Mouse (Mus musculus) hindlimb bud, embryonic 11.5 days (tissue): ENCODE results near the gene Ildr1.

ENCODE experiments used
- DNase-seq: peaks from one replicate; pipeline ENCODE4 v3.0.0-alpha.2; 2012; ENCODE audit warnings: low read depth, low spot score; ENCODE audit errors: extremely low spot score

Gene Ildr1

DNA sequence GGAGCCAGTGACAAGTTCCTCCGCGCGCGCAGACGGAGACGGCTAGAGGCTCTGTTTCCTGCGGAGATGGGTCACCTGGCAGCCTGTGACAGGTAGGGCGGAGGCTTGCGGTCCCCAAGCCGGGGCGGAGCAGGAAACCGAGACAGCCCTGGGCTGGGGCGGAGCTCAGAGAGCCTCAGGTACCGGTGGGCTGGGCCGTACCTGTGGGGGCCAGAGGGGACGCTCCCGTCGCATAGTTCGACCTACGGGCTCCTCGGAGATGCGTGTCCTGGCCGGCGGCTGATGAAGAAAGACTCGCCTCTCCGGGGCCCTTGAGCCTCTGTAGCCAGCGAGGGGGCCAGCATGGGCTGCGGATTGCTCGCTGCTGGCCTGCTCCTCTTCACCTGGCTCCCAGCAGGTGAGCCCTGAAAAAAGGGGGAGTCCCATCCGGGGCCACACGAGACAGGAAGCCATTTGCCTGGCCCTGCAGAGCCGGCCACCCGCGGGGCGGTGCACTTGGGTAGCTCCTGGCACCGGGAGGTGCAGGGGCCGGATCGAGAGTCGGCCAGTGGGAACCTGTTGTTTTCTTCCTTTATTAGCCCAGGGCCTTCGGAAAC lies at the start of gene Ildr1:
TSS of gene Ildr1 (plus strand) at position 161 of the 596 bp plus-strand sequence.
- DNase-seq = no peak

DNA sequence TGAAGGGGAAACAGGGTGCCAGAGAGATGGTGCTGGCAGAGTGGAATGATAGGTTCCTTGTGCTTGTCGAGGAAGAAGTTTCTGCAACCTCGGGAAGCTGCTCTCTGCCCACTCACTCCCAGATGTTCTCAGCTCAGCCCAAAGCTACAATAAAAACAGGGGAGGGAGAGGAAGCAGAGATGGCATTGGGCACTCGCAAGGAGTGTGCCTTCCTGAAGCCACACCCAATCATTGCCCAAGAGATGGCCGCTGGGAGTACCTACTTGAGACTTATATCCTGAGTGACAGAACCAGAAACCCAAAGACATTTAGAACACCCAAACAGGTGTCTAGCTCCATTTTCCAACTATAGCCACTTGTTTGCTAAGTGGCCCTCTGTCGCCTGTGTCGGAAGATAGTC lies 48.7 kb upstream of the Ildr1 start:
- no peak for DNase-seq

DNA sequence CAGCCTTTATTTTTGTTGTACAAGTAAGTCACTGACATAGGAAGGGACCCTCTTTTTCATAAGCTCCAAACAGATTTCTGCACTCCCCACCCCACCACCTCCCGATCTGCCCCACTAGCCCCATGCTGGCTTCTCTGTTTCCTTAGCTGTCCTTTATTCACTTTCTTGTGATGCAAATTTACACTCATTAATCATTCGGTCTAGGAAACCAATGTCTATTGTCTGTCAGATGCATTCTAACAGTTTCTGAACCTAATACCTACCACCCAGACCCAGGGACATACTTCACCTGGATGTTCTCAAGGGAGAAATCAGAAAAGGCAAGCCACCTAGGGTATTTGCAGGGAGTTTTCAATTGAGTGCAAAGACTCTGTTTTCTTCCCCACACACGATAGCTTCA lies 44.5 kb upstream of the Ildr1 start:
- DNase-seq = no peak

DNA sequence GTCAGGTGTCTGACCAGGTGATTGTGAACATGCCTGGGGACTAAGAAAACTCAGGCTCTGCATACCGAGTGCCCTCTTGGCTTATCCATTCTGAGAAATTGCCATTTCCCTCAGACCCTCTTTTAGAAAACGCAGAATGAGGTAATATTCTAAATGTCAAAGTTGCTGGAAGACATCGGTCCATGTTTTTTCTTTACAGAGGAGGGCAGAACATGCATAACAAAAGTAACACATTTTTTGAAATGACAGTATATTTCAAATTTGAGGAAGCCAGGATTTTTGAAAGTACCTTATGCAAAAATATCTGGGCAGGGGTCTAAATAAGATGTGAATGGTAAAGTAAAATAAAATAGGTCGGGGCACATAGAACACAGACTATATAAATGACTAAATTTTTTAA lies 43.3 kb upstream of the Ildr1 start:
- DNase-seq = no peak

DNA sequence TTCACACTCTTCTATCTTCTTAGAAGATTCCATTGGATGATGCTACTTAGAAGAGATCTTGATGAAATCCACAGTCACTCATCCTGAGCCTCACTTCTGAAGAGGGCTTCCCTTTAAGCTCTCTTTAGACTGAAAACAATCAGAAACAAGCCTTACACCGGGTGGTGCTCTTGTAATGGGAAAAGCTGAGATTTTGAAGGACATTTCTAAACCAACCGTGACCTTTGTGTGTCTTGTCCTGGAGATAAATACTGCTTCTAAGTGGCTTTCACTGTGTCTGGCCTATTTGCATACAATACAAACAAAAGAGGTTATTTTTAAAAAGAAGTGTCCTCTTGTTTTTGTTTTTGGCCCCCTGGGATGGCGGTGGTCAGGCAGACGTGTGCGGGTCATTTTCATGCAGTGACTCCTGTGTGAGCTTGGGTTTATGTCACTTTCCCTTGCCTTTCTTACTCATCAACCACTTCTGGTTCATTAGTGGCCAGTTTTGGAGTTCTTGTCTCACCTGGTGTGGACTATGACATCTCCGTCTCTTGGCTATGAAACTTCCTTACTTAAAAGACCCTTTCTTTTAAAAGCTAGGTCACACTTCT lies 42.5 kb upstream of the Ildr1 start:
- DNase-seq = no peak

DNA sequence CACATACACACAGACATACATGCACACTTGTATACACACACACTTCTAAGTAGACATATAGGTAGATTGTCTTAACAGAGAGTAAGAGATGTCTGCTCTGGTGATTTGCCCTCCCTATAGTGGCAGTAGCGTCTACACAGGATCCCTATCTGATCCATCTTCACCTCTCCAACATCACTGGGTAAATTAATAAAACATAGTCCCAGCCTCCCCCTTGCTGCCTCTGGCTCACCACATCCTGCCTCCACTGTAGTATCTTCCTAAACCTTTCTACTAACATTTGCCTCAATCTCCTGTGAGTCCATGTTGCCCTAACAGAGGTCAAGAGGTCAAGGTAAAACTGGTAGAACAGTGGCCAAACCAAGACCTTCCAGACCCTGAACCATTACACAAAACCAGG lies 38.6 kb upstream of the Ildr1 start:
- DNase-seq = no peak

DNA sequence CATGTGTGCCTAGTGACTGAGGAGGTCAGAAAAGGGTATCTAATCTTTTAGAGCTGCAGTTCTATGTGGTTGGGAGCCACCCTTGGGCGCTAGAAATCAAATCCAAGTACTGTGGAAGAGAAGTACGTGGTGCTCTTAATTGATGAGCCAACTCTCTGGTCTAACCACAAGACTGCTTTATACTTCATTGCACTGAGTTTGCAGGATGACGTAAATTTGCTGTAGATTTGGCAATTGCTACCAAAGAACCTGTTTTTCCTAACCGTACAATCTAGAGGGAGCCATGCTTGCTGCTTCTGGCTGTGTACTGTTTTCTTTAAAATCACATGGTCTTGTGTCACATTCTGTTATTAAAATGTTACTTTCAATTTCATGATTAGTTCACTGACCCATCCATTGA lies 37.9 kb upstream of the Ildr1 start:
- no peak for DNase-seq

DNA sequence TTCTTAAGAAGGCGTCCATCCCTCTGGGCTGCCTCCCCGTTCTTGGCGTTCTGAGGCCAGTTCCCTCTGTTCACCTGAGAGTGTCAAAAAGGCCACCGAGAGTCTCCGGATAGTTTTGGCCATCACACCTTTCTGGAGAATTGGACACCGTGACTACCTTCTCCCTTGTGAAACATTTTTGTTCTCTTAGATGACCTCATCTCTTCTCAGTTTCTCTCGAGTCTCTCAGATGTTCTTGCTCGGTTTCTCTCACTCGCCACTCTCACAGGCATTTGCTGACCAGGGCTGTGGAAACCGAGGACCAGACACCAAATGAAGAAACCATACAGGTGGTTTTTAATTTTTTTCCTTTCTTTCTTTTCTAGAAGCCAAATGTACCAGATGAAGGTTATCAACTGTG lies 32.4 kb upstream of the Ildr1 start:
- DNase-seq = no peak

DNA sequence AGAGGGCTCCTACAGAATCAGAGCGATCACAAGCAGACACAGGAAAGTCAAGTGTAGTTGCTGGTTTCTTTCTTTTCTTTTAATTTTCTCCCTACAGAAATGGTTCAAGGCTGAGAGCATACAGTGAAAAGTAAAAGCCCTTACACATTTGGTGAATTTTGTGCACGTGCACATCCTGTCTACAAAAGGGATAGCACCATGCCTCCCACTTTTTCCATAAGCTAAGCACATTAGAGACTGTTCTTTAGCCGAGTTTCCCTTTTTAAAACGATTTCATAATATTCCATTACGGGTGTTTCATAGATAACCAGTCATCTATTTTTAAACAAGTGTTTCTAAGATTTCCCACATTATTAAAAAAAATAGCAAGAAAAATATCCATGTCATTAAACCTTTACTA lies 30.3 kb upstream of the Ildr1 start:
- DNase-seq = no peak

DNA sequence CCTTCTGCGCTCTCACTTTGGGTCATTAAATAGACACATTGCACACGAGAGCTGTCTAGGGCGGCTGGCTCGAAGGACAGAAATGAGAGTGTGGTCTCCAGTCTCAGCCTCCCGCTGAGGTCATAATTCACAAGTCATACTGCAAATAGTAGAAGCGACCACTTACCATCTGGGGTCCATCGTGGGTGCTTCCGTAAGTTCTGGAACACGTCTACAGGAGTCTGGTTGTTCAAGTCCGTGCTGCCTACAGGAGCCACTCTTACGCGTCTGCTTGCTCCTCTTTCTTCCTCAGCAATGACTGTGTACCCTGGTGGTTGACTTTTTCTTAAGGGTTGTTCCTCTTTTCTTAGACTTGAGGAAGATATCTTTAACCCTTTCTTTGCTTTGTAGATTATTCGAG lies 28.0 kb upstream of the Ildr1 start, which contains the start of gene Cd86:
TSS of gene Cd86 (minus strand) at position 300 of the 400 bp plus-strand sequence.
- DNase-seq = no peak

DNA sequence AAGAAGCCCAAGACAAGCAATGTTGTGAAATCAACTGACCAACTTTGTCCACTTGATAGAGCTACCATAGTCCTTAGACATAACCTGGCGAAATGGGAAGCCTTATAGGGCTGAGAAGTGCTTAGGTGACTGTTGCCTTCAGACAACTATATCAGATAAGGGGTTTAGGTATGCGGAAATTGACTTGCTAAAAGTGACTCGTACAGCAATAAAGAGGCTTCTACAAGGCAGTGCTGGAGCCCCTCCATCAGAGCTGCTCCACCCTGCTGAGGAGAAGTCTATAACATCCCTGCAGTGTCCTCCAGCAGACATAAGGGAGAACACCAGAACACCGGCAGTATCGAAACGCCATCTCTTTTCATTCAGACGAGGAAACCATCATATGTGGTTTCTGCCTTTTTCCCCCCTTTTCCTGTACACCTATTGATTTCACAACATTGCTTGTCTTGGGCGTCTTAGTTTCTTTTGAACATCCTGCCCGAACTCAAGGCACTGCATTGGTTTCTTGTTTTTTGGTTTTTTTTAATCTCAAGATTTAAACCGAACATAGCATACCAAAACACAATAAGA lies 27.2 kb upstream of the Ildr1 start:
- DNase-seq = no peak

DNA sequence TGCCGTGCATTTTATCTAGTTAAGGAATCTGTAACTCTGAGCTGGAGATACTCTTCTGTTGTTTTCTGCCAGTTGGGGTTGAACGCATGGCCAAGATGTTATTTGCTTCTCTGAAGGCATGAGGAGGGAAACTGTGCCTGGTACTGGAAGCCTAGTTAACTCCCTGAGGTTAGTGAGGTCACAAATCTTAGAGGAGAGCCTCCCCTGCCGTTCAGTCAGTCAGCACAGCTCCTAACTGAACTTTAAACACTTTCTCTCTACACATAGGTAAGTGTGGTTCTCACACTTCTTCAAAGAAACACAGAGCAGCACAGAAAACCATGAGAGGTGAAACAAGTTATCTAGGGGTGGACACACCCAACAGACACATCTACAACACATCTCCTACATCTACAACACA lies 23.2 kb upstream of the Ildr1 start:
- DNase-seq = no peak

DNA sequence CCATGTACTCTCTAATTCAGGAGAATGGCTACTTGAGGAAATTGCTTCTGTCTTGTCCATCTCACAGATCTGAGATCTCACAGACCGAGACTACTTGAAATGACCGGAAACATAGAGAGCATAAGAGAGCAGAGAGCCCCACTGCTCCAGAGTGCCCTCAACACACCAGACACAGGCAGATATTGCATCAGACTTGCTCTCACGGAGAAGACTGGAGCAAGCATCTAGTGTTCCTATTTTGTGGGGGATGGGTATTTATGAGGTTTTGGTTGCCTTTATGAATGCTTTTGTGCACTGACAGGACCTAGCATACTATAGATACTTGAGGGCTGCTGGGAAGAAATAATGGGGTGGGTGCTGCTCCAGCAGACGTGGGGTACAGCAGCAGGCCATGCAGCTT lies 20.6 kb upstream of the Ildr1 start:
- no peak for DNase-seq

DNA sequence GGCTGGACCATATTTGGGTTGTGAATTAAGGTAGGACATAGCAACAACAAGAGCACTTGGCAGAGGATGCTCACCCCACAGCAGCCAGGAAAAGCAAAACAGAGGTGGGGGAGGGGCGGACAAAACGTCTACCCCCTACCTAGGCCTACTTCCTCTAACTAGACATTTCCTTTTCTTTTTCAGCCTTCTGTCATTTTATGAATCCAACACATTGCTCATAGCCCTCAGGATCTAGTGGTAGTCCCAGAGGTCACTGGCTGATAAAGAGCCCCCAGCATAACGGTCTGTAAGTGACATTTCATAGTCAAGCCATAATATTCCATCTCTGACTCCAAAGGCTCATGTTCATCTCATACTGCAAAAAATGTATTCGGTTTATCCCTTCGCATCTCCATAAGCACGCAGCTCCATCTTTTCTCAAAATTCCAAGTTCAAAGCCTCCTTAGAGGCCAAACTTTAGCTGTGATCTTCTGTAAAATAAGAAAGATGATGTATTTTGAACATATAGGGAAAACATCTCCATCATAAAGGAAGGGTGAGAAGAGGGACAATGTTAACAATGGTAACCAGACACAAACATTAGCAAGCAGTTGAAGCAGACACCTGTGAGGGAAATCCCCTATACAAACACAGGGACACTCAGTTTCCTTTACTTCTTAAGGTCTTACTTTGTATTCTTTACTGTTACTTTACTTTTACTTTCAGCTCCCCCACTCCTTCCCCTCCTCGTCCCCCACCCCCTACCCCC lies 19.1 kb upstream of the Ildr1 start:
- no peak for DNase-seq

DNA sequence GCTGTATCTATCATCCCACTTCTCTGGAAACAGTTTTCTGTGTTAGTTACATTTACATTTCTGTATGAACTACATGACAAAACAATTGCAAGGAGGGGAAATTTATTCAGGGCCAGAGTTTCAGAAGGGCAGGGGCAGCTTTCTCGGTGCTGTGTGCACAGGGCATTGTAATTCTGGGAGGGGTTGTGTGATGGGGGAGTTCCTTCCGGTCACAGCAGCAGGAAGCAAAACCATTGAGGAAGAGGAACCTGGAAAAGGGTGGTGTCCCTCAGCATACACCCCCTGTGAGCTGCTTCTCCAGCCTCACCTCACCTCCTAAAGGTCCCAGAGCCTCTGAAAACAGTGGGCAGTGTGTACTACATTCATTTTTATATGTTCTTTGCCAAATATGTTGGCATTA lies 18.5 kb upstream of the Ildr1 start:
- DNase-seq = no peak

DNA sequence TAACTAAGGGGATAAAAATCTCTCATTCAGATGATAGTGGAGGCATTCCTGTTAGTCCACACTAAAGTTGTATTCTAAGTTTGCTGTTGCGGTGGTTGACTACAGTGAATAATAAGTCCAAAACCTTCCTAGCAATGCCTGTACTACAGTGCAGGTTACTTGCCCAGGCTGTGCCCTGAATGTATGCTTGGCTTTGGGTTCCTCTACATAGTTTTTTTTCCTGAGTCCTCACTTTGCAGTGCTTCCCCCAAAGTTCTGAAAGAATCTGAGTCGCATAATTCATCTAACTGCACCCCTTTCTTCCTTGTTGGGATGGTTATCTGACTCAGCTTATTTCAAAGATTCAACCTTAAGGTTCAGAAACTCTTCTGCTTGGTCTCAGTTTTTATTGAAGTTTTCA lies 17.9 kb upstream of the Ildr1 start:
- no peak for DNase-seq

DNA sequence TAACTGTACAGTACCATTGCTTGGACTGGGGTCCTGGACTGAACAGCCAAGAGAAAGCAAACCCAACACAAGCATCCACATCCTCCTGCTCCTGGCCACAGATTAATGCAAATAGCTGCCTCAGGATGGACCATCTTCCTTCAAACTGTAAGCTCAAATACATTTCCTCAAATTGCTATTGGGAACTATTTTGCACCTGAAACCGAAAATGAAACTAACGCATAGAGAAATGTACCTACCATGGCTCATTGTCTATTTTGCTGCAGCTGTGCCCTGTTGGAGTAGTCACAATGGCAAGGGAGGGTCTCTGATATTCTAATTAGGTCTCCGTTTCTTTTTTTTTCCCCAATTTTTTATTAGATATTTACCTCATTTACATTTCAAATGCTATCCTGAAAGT lies 11.9 kb upstream of the Ildr1 start:
- DNase-seq = no peak

DNA sequence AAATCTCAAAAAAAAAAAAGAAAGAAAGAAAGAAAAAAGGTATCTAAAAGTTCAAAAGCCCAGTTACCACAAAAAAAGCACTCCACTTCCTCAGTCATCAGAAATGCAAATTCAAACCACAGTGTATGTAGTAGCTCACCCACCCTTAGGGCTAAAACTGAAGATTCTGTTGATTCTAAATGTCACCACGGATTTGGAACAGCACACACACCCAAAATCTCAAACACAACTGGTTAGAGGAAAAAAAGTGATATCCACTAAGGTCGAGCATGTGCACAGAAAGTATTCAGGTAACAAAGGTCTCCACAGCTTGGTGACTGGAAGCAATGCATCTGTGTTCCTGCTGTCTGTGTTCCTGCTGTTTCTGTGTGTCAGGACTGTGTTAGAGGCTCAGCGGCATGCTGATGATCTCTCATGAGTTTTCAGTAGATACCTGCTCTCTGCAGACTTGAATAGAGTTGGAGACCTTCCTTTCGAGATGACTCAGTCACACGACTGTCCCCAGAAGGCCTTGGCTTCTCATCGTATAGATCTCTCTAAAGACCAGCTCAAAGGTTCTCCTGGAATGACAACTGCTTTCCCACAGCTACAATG lies 9.4 kb upstream of the Ildr1 start:
- no peak for DNase-seq

DNA sequence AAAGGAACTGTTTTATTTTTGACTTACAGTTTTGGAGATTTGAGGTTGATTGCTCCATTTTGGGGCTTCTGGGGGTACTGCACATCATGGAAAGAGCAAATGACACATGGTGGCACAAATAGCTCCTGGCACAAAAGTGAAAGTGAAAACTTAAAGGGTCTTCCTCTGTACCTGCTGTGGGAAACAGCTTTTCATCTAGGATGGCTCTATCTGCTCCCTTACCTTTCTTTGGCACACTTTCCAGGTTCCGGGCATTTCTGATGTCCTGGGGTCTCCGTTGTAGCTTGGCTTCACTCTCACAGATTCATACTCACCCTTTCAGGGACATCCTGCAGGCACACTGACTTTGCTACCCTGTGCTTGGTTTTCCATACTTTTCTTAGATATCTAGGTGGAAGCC lies 5.7 kb upstream of the Ildr1 start:
- DNase-seq = no peak

DNA sequence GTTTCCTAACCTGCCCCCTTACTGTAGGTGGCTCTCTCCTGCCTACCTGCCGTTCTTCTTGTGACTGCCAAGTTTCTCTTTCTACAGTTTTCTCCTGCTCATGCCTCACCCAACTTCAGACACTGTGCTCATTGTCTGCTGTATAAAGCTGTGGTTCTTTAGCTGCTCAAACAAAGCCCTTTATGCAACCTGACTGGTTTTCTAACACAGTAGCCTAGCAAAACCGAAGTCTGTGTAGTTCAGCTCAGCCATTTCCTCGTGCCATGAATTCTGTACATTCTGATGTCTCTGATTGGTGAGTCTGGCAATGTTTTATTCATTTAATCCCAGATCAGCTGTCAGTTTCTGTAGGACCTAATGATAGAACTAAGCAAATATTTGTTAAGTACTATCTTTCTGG lies 2.3 kb upstream of the Ildr1 start:
- DNase-seq = no peak

DNA sequence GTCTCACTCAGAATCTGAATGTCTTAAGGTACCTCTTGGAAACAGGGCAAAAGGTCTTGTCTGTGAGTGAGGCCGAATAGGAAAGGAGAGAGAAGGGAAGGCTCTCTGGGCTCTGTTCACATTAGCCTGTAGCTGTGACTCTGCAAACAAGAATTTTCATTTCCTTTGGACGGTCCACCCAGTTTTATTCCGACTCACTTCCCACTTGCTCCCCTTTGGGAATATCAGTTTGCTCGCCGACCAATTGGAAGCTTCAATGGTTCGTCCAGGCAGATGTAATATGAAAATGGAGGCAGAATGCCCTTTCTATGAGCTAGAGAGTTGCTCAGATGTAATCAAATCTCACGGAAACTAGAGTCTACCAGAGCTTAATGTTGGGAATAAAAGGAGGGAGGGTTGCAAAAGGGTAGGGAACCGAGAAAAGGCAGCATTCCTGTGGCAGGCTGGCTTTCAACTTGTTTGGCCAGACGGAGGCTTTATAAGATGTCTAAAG lies 1.1 kb downstream of the Ildr1 start:
- no peak for DNase-seq

DNA sequence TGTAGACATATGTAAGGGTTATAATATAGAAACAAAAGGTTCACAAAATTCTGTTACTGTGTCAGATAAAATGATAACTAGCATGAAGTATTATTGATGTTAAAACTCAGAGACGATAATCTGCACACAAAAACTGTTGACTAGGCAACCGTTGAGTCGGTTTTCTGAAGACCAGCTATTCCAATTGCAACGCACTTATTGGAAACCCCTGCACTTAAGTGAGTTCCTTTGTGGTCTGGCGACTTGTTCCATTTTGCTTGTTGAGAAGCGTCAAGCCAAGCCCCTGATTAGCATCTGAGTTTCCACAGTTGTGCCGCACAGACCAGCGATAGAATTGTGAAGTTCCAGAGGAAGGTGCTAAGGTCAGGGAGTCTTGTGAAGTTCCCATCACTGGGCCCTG lies 3.6 kb downstream of the Ildr1 start:
- no peak for DNase-seq
